Mouse (Mus musculus) lung, postnatal 14 days (tissue): Measurements from ENCODE around the gene Ccdc106.
A peak's percentile ranks its signal among the peaks of the same experiment; 100 is the strongest.
"Not testable (repeated sequence)": the region's sequence is repeated elsewhere in the genome, so short reads cannot be mapped to it uniquely, and the experiment has no call there.

Experiments
- DNase-seq: peaks from one replicate; pipeline ENCODE4 v3.0.0; 2021

Ccdc106 gene

GRCm38 (mm10) chr7:5020000-5020681 lies at the start of gene Ccdc106, which contains the start of gene Zfp865:
TSS of gene Ccdc106 (plus strand) at chr7:5020553.
TSS of gene Zfp865 (plus strand) at chr7:5020376.
- peak; percentile 99 for DNase-seq

- DNase-seq = no peak
Measured at GRCm38 (mm10) chr7:4971068-4971467, 49.3 kb upstream of the Ccdc106 start, which contains the start of gene Sbk3. TSS of gene Sbk3 (minus strand) at chr7:4971168.

GRCm38 (mm10) chr7:4971710-4972109 lies 48.6 kb upstream of the Ccdc106 start:
- DNase-seq = peak; percentile 63

GRCm38 (mm10) chr7:4972321-4973047 lies 47.9 kb upstream of the Ccdc106 start:
- DNase-seq = peak; percentile 64

- DNase-seq = no peak
Measured at GRCm38 (mm10) chr7:4975455-4975854, 44.9 kb upstream of the Ccdc106 start.

GRCm38 (mm10) chr7:4976832-4977231 lies 43.5 kb upstream of the Ccdc106 start:
- DNase-seq = no peak

GRCm38 (mm10) chr7:4988250-4988649 lies 32.1 kb upstream of the Ccdc106 start:
- DNase-seq = no peak

GRCm38 (mm10) chr7:4993347-4993998 lies 26.9 kb upstream of the Ccdc106 start:
- no peak for DNase-seq

GRCm38 (mm10) chr7:4993999-4994788 lies 26.2 kb upstream of the Ccdc106 start:
- no peak for DNase-seq

- DNase-seq = no peak
Measured at GRCm38 (mm10) chr7:4995268-4996002, 24.9 kb upstream of the Ccdc106 start.

GRCm38 (mm10) chr7:4996003-4996895 lies 24.1 kb upstream of the Ccdc106 start, which contains the start of gene Zfp579:
TSS of gene Zfp579 (minus strand) at chr7:4996158.
- peak; percentile 95 for DNase-seq

- DNase-seq = no peak
Measured at GRCm38 (mm10) chr7:4996934-4997333, 23.4 kb upstream of the Ccdc106 start.

GRCm38 (mm10) chr7:4999876-5000275 lies 20.5 kb upstream of the Ccdc106 start:
- peak; percentile 42 for DNase-seq

GRCm38 (mm10) chr7:5002876-5003275 lies 17.5 kb upstream of the Ccdc106 start:
- DNase-seq = not testable (repeated sequence)

- no peak for DNase-seq
Measured at GRCm38 (mm10) chr7:5008229-5008628, 12.1 kb upstream of the Ccdc106 start.

- no peak for DNase-seq
Measured at GRCm38 (mm10) chr7:5012681-5013513, 7.5 kb upstream of the Ccdc106 start.

- DNase-seq = peak; percentile 99
Measured at GRCm38 (mm10) chr7:5014251-5015117, 5.9 kb upstream of the Ccdc106 start, which contains the start of the genes Zfp524 and Fiz1. TSS of gene Zfp524 (plus strand) at chr7:5014415. TSS of gene Fiz1 (minus strand) at chr7:5014697.

GRCm38 (mm10) chr7:5015118-5016001 lies 5.0 kb upstream of the Ccdc106 start, which contains the start of gene Gm44973:
TSS of gene Gm44973 (plus strand) at chr7:5015496.
- DNase-seq = peak; percentile 96
